ENCODE assay signal across 8 mouse cellular contexts in genomic region chr19:36111054-36111895, GRCm38 (mm10). TPM values are rescaled to one million over a fixed set of nuclear protein-coding genes. Genes with fewer than 3 reads are reported as not detected.
DNase-seq lines count a peak whose midpoint lies in the region; TF ChIP-seq lines count a peak whose summit lies in the region.

No protein-coding gene starts in this region.

- H3K4me3 ChIP-seq in left cerebral cortex, adult 2 months, result peak overlapping the region; percentile 42
- H3K4me3 ChIP-seq in embryonic fibroblast, embryonic 13.5 days (ENCODE audit: insufficient read depth, low read length), result no peak overlapping the region
- no peak overlapping the region for H3K4me3 ChIP-seq in limb, embryonic 10.5 days

- intact Hi-C loops in left cerebral cortex, adult 2 months (cut with DNase I), result loop anchor here (1.0 to 10.0 kb wide), 4 partner anchors 71 to 814 kb away; partner anchors contain the start of genes Btaf1 and Pcgf5

- no peak for TF ChIP-seq POLR2A in embryonic fibroblast, embryonic 13.5 days (IDR thresholded peaks at IDR 0.05; ENCODE audit: low read depth, low read length)

- H3K36me3 ChIP-seq in limb, embryonic 10.5 days, result no peaks in the 10 kb centered on the region
- no peaks in the 10 kb centered on the region for H3K36me3 ChIP-seq in splenic B cell, adult 2 months (ENCODE audit: control insufficient read depth, insufficient read depth, low read length, poor library complexity, severe bottlenecking)

- no peak for DNase-seq in left cerebral cortex, adult 2 months (ENCODE audit: extremely low spot score in 1 of 2, low spot score in 2 of 2)
- DNase-seq in left cerebral cortex, adult 18-20 months (ENCODE audit: low spot score in 2 of 2), result no peak
- peak; percentile 76 for DNase-seq in NIH3T3 (ENCODE audit: low read depth)
- peak; percentile 64 for DNase-seq in limb, embryonic 10.5 days (ENCODE audit: low spot score)
- peak; percentile 41 for DNase-seq in splenic B cell, adult 2 months (ENCODE audit: low read depth, low spot score)
- no peak for DNase-seq in ovary, adult 18-20 months (ENCODE audit: low spot score)
- DNase-seq in adrenal gland, adult 8-10 months, result no peak

- H3K9me3 ChIP-seq in limb, embryonic 10.5 days (replicated peaks), result no peaks in the 10 kb centered on the region

- peaks cover 9% of the 10 kb centered on the region for H3K4me1 ChIP-seq in embryonic fibroblast, embryonic 13.5 days (ENCODE audit: control insufficient read depth, insufficient read depth, low read length)
- peaks cover 8% of the 10 kb centered on the region for H3K4me1 ChIP-seq in limb, embryonic 10.5 days

- H3K27ac ChIP-seq in left cerebral cortex, adult 2 months, result peak overlapping the region; percentile 15; the same call in 1 of the 2 replicates
- H3K27ac ChIP-seq in embryonic fibroblast, embryonic 13.5 days (ENCODE audit: insufficient read depth, low read length), result peak overlapping the region; percentile 62; the same call in 1 of the 2 replicates
- H3K27ac ChIP-seq in limb, embryonic 10.5 days, result no peak overlapping the region

- peaks cover 60% of the 10 kb centered on the region for H3K27me3 ChIP-seq in limb, embryonic 10.5 days (ENCODE audit: low read depth, poor library complexity, severe bottlenecking)
- no peaks in the 10 kb centered on the region for H3K27me3 ChIP-seq in splenic B cell, adult 2 months (ENCODE audit: control insufficient read depth, insufficient read depth, low read length, poor library complexity, severe bottlenecking)

- TF ChIP-seq CTCF in left cerebral cortex, adult 2 months (IDR thresholded peaks at IDR 0.05), result peak; percentile 68
- no peak for TF ChIP-seq CTCF in embryonic fibroblast, embryonic 13.5 days (IDR thresholded peaks at IDR 0.05; ENCODE audit: borderline replicate concordance, insufficient read depth, low read length)

- 33% methylated on average over 7 of the region's 7 CpGs for WGBS in limb, embryonic 10.5 days

RNA-seq across cellular contexts. Expression of gene Ankrd1, which starts 8.6 kb away (rescaled TPM):
- total RNA-seq in left cerebral cortex, adult 2 months (2021), result not detected
- total RNA-seq in left cerebral cortex, adult 18-20 months (2021), result not detected
- 30.6 and 110 TPM in 2 replicates for polyA plus RNA-seq in embryonic fibroblast, embryonic 13.5 days (2011; ENCODE audit: insufficient read length, low read depth, missing spikeins)
- 0.18 and 0.24 TPM in 2 replicates for polyA plus RNA-seq in limb, embryonic 10.5 days (2016; fragmentation: Nextera tagmentation; extraction: Ambion mirVana)
- total RNA-seq in adrenal gland, adult 8-10 months (2022), result not detected

RNA-seq across cellular contexts. Expression of gene Rpp30, which starts 27.8 kb away (rescaled TPM):
- 10 to 100 TPM; 15.2 to 16.9 TPM for total RNA-seq in left cerebral cortex, adult 2 months (2021)
- 10 to 100 TPM; 18.2 to 19.3 TPM for total RNA-seq in left cerebral cortex, adult 18-20 months (2021)
- 23.8 and 29.5 TPM in 2 replicates for polyA plus RNA-seq in embryonic fibroblast, embryonic 13.5 days (2011; ENCODE audit: insufficient read length, low read depth, missing spikeins)
- polyA plus RNA-seq in limb, embryonic 10.5 days (2016; fragmentation: Nextera tagmentation; extraction: Ambion mirVana), result 99.7 and 104 TPM in 2 replicates
- total RNA-seq in adrenal gland, adult 8-10 months (2022), result 10 to 100 TPM; 12.4 to 19.2 (median 18.3) TPM

RNA-seq across cellular contexts. Expression of gene Htr7, which starts 54.0 kb away (rescaled TPM):
- total RNA-seq in left cerebral cortex, adult 2 months (2021), result 10 to 100 TPM; 13.0 to 13.5 TPM
- 10 to 100 TPM; 11.6 to 14.0 TPM for total RNA-seq in left cerebral cortex, adult 18-20 months (2021)
- 0.30 and 0.44 TPM in 2 replicates for polyA plus RNA-seq in embryonic fibroblast, embryonic 13.5 days (2011; ENCODE audit: insufficient read length, low read depth, missing spikeins)
- not detected in 2 replicates for polyA plus RNA-seq in limb, embryonic 10.5 days (2016; fragmentation: Nextera tagmentation; extraction: Ambion mirVana)
- total RNA-seq in adrenal gland, adult 8-10 months (2022), result under 1 TPM in 1 of 4 experiments, not detected in 3; 0.16 TPM

Comparison
In these comparisons a context has a peak if more than half of its experiments do, and no peak if none do; other contexts are left out.
1. DNase-seq: peak in NIH3T3 (single experiment), limb, embryonic 10.5 days (single experiment) and splenic B cell, adult 2 months (single experiment); none in left cerebral cortex, adult 2 months (0 of 2), left cerebral cortex, adult 18-20 months (0 of 2), ovary, adult 18-20 months (single experiment) and adrenal gland, adult 8-10 months (single experiment).
2. RNA of gene Htr7, which starts 54.0 kb away (total RNA-seq): 11.6 to 14.0 TPM in left cerebral cortex, adult 18-20 months and 13.0 to 13.5 TPM in left cerebral cortex, adult 2 months; 0.16 TPM in adrenal gland, adult 8-10 months; every median in the first group is over 10 times any median in the second.